Mouse (Mus musculus) kidney, embryonic 15.5 days (tissue): ENCODE data around the gene Zfp772. TPM values are rescaled to one million over a fixed set of nuclear protein-coding genes. Genes with fewer than 3 reads are reported as not detected.
"Not testable (repeated sequence)": the region's sequence is repeated elsewhere in the genome, so short reads cannot be mapped to it uniquely, and the experiment has no call there.

Experiments used
- ATAC-seq: fragments of 200-750 bp; cut with Nextera tagmentation; replicated peaks from 2 replicates; pipeline ENCODE4 v1.8.0; 2017; ENCODE audit warnings: moderate TSS enrichment; ENCODE audit not compliant: low FRiP score
- H3K27ac ChIP-seq: fragments of 300-500 bp; sonication (generic); 2 replicates; pipeline ENCODE4 v1.5.1; 2015; ENCODE audit warnings: mild to moderate bottlenecking, inconsistent platforms
- H3K27me3 ChIP-seq: fragments of 300-500 bp; sonication (generic); 2 replicates; pipeline ENCODE4 v1.6.1; 2015; ENCODE audit warnings: inconsistent platforms
- H3K36me3 ChIP-seq: fragments of 300-500 bp; sonication (generic); 2 replicates; pipeline ENCODE4 v1.6.1; 2015; ENCODE audit warnings: inconsistent platforms
- H3K4me1 ChIP-seq: fragments of 300-500 bp; sonication (generic); 2 replicates; pipeline ENCODE4 v1.6.1; 2015; ENCODE audit warnings: inconsistent platforms
- H3K4me2 ChIP-seq: fragments of 300-500 bp; sonication (generic); 2 replicates; pipeline ENCODE4 v1.6.1; 2015; ENCODE audit warnings: moderate library complexity, mild to moderate bottlenecking, inconsistent platforms
- H3K4me3 ChIP-seq: fragments of 300-500 bp; sonication (generic); replicated peaks from 2 replicates; pipeline ENCODE4 v1.5.1; 2015; ENCODE audit warnings: mild to moderate bottlenecking, inconsistent platforms
- H3K9ac ChIP-seq: fragments of 300-500 bp; sonication (generic); 2 replicates; pipeline ENCODE4 v1.6.1; 2015; ENCODE audit warnings: mild to moderate bottlenecking, inconsistent platforms
- H3K9me3 ChIP-seq: fragments of 300-500 bp; sonication (generic); replicated peaks from 2 replicates; pipeline ENCODE4 v1.6.1; 2016; ENCODE audit warnings: inconsistent platforms
- WGBS: fragments of 180-500 bp; shearing (Covaris S2); methylation state at CpG from one replicate; pipeline ENCODE4 v1.1.7; 2015; ENCODE audit warnings: mixed read lengths; 5-methylcytosine and 5-hydroxymethylcytosine counted together
- polyA plus RNA-seq: library from polyadenylated mRNA; unstranded; fragments of >200 nt; fragmentation: Nextera tagmentation; extraction: Ambion mirVana; gene quantifications from 2 replicates; pipeline ENCODE4 v1.2.1, GENCODE M21; 2015

Zfp772 gene
- 7.3 and 7.5 TPM in 2 replicates for polyA plus RNA-seq

DNA sequence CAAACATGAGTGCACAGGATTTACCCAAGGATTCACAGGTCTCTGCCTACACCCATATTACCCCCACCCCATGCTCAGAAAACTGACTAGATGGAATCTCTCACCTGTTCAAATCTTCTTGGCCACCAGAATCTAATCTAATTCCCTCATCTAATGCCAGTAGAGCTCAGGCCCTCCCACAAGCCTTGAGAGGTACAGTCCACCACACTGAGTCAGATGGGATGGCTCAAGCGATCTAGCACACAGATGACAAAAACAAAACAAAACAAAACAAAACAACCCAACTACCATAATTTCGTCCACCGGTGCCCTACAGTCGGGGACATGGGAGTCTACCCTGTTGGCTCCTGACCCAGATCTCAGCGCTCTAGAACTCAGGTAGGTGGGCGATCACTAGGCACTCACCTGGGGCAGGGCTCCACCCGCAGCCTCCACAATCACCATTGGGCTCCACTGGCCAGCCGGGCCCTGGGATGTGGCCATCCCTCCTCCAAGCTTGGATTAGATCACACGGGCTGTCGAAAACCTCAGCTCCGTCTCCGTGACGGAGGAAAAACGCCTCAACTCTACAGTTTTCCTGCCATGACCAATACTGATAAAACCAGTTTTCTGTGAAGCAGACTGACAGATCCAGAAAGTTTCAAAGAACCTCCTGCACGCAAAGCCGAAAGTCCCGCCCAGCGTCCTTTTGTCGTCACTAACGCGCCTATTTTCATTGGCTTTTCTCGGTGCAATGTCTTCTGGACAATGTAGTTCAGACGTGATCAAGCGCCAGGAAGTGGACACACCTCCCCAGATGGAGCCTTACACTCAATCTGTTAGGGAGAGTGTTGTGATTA, at the start of gene Zfp772:
Gene Zfp772, minus strand, starts transcription at position 686 of the 839 bp plus-strand sequence.
- H3K4me3 ChIP-seq, result peak within 1 kb of the TSS; percentile 58
- not testable (repeated sequence) for ATAC-seq, H3K27me3 ChIP-seq, H3K4me1 ChIP-seq, H3K9me3 ChIP-seq
- 2% methylated on average over 24 of the region's 24 CpGs for WGBS
- H3K27ac ChIP-seq, result 0 out of 2 replicates have a peak within 1 kb of the TSS, but pooled peaks have one; percentile 18
- peak within 1 kb of the TSS; percentile 61 for H3K4me2 ChIP-seq
- peak within 1 kb of the TSS; percentile 64 for H3K9ac ChIP-seq
- peaks cover 13% of the 10 kb centered on the region for H3K36me3 ChIP-seq

DNA sequence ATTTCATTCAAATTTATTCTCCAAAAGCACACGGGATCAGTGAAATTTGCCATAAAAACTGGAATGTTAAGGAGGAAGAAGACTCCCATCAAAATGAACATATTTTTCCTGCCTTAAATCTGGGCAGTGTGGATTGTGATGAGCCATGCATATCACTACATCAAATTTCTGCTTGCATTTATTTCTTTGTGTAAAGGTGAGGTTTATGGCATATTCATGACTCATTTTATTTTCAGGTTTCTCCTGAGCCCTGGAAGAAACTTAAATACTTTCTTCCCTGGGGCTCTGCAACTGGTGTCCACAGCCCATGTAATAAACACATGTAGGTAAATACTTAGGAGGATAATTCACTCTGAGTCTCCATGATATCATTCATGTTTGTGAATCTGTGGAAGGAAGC, 37.4 kb upstream of the Zfp772 start, which contains the start of gene Vmn2r29:
Gene Vmn2r29, minus strand, starts transcription at position 101 of the 400 bp plus-strand sequence.
- no CpG with 5 or more reads among the region's 1 CpGs for WGBS
- not testable (repeated sequence) for H3K36me3 ChIP-seq, H3K4me3 ChIP-seq, H3K27ac ChIP-seq, H3K4me2 ChIP-seq, H3K9ac ChIP-seq, H3K27me3 ChIP-seq, ATAC-seq, H3K4me1 ChIP-seq, H3K9me3 ChIP-seq

DNA sequence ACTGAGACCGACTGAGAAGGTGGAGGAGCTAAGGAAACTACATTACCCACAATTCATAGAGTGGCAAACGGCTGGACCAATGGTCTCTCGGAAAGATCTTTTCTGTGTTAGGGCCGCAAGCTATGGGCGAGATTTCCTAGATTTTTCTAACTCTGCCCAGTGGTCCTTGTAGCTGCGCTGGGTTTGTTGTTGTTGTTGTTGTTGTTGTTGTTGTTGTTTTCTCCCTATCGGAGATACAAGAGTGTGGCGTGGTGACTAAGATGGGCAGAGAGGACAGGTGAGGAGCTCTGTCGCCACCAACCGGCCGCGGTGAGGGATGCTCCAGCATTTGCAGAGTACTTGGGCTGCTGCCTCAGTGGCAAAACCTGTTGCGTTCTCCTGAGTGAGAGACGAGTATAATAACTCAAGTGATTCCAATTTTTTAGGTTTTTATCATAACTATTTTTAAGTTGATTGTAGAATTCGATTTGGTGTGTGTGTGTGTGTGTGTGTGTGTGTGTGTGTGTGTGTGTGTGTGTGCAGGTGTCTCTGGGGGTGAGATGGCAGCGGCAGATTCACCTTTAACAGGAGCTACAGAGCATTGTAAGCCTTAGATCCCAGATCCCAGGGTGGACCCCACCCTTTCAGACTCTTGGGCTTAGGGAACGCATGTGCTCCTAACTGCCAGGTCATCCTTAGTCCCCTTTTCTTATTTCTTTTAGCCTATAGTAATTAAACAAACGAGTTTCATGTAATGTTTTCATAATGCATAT, 21.4 kb downstream of the Zfp772 start:
- WGBS, result 10% methylated on average over 18 of the region's 18 CpGs
- Histone ChIP-seq H3K36me3 (0 out of 2 replicates have a peak, but pooled peaks cover 1% of the 10 kb centered on the region), H3K9ac (no peak overlapping the region), H3K4me2 (peak overlapping the region; percentile 59), H3K4me1 (no peaks in the 10 kb centered on the region), H3K27me3 (no peaks in the 10 kb centered on the region), H3K4me3 (peak overlapping the region; percentile 65), H3K27ac (no peak overlapping the region), H3K9me3 (no peaks in the 10 kb centered on the region)
- peak; percentile 97 for ATAC-seq

DNA sequence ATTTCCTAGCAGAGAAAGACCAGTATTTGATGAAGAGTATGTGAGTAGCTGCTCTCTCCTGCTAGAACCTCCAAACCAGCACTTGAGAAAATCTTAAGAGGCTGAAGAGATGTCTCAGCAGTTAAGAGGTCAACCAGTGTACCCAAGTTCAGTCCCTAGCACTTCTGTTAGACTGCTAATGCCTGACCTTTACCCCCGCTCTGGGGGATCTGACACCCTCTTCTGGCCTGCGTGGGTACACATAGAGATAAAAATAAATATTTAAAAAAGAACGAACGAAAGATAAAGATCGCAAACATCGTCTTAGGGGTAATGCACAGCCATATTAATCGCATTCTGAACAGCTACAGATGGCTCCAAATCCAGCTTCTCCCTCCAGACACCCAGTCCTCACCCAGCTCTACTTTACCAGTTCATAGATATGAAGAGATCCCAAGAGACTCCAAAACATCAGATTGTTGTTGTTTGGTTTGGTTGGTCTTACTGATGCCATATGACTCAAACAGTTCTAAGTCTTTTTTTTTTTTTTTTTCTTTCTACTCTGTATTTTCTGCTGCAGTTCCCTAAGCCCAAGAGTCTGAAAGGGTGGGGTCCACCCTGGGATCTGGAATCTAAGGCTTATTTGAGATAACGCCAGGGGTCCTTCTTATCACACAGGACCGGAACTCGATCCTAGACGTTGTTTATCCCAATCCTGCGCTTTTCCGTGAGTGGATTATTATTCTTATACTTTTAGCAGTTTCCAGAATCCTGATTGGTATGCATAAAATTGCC, 22.2 kb downstream of the Zfp772 start:
- peak overlapping the region; percentile 65 for H3K4me3 ChIP-seq
- H3K27ac ChIP-seq, result no peak overlapping the region
- H3K4me1 ChIP-seq, result no peaks in the 10 kb centered on the region
- no peaks in the 10 kb centered on the region for H3K9me3 ChIP-seq
- ATAC-seq, result peak; percentile 77
- no peaks in the 10 kb centered on the region for H3K27me3 ChIP-seq
- H3K36me3 ChIP-seq, result peaks cover 9% of the 10 kb centered on the region
- 36% methylated on average over 13 of the region's 13 CpGs for WGBS
- no peak overlapping the region for H3K9ac ChIP-seq
- H3K4me2 ChIP-seq, result peak overlapping the region; percentile 59

DNA sequence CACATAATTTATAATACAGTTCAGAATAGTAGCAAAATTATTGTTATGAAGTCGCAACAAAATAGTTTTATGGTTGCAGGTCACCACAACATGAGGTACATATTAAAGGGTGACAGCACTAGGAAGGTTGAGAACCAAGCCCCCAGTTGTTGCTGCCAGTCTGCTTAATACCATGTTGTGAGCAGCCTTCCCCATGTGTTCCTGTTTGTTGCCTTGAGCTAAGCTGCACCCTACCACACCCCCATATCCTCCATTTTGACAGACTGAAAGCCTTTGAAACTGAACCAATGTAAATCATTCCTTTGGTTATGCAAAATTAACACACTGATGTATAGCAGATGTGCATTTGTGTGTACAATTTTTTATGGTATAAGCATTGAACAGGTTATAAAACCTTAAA, 23.9 kb downstream of the Zfp772 start:
- H3K9ac ChIP-seq, result no peak overlapping the region
- H3K9me3 ChIP-seq, result no peaks in the 10 kb centered on the region
- no peaks in the 10 kb centered on the region for H3K27me3 ChIP-seq
- H3K27ac ChIP-seq, result no peak overlapping the region
- WGBS, result 93% methylated on average over 1 of the region's 1 CpGs
- no peak overlapping the region for H3K4me2 ChIP-seq
- H3K4me1 ChIP-seq, result no peaks in the 10 kb centered on the region
- peaks cover 25% of the 10 kb centered on the region for H3K36me3 ChIP-seq
- no peak for ATAC-seq
- no peak overlapping the region for H3K4me3 ChIP-seq

DNA sequence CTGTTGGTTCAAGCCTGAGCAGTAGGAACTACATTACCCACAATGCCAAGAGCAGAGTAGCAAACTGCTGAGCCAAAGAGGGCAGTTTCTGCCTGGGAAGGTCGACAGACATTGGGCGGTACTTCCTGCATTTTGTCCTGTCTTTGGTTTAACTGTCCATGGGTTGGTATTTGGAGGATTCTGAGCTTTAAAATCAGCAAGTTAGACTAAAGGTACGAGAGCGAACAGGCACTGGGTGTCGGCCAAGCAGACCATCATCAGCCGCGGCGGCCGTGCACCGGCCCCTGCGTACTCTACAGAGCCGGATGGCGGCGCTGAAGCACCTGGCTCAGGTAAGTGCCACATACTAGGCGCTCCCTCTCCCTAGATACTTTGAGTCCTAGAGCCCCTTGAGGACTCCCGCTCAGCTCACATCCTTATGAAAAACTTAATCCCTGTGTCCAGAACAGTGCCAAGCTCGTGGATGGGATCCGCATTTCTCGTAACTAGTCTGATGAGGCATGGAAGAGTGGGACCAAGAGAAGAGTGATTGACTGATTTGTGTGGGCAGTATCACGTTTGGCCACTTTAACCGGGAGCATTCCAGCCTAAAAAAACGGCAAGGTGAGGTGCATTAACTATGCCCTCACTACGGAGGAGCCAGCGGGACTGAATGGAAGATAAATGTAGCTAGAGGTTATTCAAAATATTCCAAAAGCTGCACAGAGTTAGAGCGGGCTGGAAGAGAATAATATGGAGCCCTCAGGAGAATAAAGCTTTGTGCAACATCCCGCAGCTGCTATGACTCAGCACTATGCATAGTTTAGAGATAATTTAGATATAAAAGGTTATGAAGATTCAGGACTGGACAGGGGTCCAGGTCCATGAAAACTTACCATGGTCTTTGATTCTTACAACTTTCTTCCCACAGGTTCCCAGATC, 38.3 kb downstream of the Zfp772 start, which contains the start of gene Zfp418:
Gene Zfp418, plus strand, starts transcription at position 104 of the 921 bp plus-strand sequence.
- WGBS, result 1% methylated on average over 26 of the region's 26 CpGs
- peak; percentile 99 for ATAC-seq

More for the DNA sequence above, 38.3 kb downstream of the Zfp772 start, which contains the start of gene Zfp418:
- H3K27ac ChIP-seq, result peak within 1 kb of the TSS; percentile 82
- no peaks in the 10 kb centered on the region for H3K9me3 ChIP-seq
- peak within 1 kb of the TSS; percentile 67 for H3K4me3 ChIP-seq
- H3K9ac ChIP-seq, result peak within 1 kb of the TSS; percentile 73
- H3K36me3 ChIP-seq, result peaks cover 13% of the 10 kb centered on the region
- peak within 1 kb of the TSS; percentile 75 for H3K4me2 ChIP-seq
- peaks cover 6% of the 10 kb centered on the region for H3K4me1 ChIP-seq
- H3K27me3 ChIP-seq, result no peaks in the 10 kb centered on the region

Other genes with a start within 250 kb of the Zfp772 start
- gene Aurkc, start 214.7 kb downstream of the Zfp772 start, polyA plus RNA-seq, result 0.17 TPM in 1 of 2 replicates, not detected in the other
- 12.0 and 12.6 TPM in 2 replicates for gene Zfp954, start 88.5 kb downstream of the Zfp772 start, polyA plus RNA-seq
- 1.6 and 2.0 TPM in 2 replicates for gene Zfp773, start 73.2 kb downstream of the Zfp772 start, polyA plus RNA-seq
- gene Zfp418, start 38.7 kb downstream of the Zfp772 start, polyA plus RNA-seq, result 1.7 and 1.9 TPM in 2 replicates
- gene Vmn2r29, start 37.3 kb upstream of the Zfp772 start, polyA plus RNA-seq, result 0.22 and 1.9 TPM in 2 replicates
- gene Gm45844, start 68.3 kb upstream of the Zfp772 start, polyA plus RNA-seq, result 3.1 and 5.1 TPM in 2 replicates
- gene Clcn4, start 90.9 kb upstream of the Zfp772 start, polyA plus RNA-seq, result 44.6 and 46.6 TPM in 2 replicates
- gene Vmn2r30, start 127.6 kb upstream of the Zfp772 start, polyA plus RNA-seq, result not detected in 2 replicates
- gene Gm45783, start 164.6 kb upstream of the Zfp772 start, polyA plus RNA-seq, result not detected in 2 replicates
- gene Vmn2r31, start 189.7 kb upstream of the Zfp772 start, polyA plus RNA-seq, result not detected in 2 replicates